Mouse (Mus musculus) left cerebral cortex, adult 2 months (tissue): ENCODE data around the gene Ddrgk1. TPM values are rescaled to one million over a fixed set of nuclear protein-coding genes. Genes with fewer than 3 reads are reported as not detected.

ENCODE experiments used
- DNase-seq, 2 experiments: peaks; one replicate each; pipeline ENCODE4 v3.0.0; 2021 to 2022; ENCODE audit warnings: low spot score in 2 of 2, mixed read lengths in 1 of 2; ENCODE audit errors: extremely low spot score in 1 of 2
- H3K27ac ChIP-seq: fragments of 200-600 bp; 2 replicates; pipeline ENCODE4 v1.8.1; 2022
- H3K4me3 ChIP-seq: fragments of 200-600 bp; 2 replicates; pipeline ENCODE4 v1.8.1; 2022
- CTCF ChIP-seq: fragments of 200-600 bp; IDR thresholded peaks from 2 replicates; pipeline ENCODE4 v1.8.1; 2022; ENCODE audit warnings: antibody characterized with exemption, mild to moderate bottlenecking, moderate library complexity
- intact Hi-C: fragments of 180-260 bp; cut with DNase I; formaldehyde crosslinking; loops from one replicate; pipeline ENCODE4 v1.15.1; 2025
- total RNA-seq, 2 experiments: library from RNA; stranded (reverse); gene quantifications; 2 replicates each; pipeline ENCODE4 v1.2.3; 2021

Ddrgk1 gene
- total RNA-seq, 2 experiments from 2014 or later = 96.3 to 106 TPM

DNA sequence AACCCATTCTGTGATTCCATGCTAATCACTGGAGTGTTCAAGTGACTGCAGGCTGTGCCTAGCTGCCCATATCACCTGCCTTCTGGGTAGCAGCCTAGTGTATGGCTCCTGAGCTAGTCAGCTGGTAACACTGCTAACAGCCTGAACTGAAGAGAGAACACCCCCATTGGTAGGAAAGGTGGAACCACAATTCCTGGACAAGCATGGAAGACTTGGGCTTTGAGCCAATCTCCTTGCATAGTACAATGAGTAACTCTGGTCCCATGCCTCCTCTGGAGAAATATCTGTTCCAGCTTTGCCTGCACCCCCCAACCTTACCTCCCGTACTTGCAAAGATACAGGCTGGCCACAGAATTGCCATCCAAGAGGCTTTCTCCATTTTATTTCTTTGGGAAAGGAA, 32.0 kb downstream of the Ddrgk1 start:
- H3K27ac ChIP-seq = peak overlapping the region; percentile 17; the same call in 1 of the 2 replicates
- H3K4me3 ChIP-seq = no peak overlapping the region
- no peak for TF ChIP-seq CTCF
- intact Hi-C loops = no loop called here
- no peak for DNase-seq

GRCm38 (mm10) chr2:130629839-130630203, 34.6 kb downstream of the Ddrgk1 start, which contains the start of the genes Fastkd5 and Ubox5:
Fastkd5 (minus strand) TSS chr2:130630027.
Ubox5 (minus strand) TSS chr2:130630038.
- Histone ChIP-seq H3K27ac (peak within 1 kb of the TSS; percentile 85), H3K4me3 (peak within 1 kb of the TSS; percentile 68)
- no peak for TF ChIP-seq CTCF
- DNase-seq = peak; percentile 89 to 93
- intact Hi-C loops = no loop called here

- intact Hi-C loops = no loop called here
- DNase-seq = no peak
- Histone ChIP-seq H3K4me3 (peak overlapping the region; percentile 68), H3K27ac (peak overlapping the region; percentile 85)
- TF ChIP-seq CTCF = no peak
Observed at GRCm38 (mm10) chr2:130629080-130629838, 35.2 kb downstream of the Ddrgk1 start.

- no peak overlapping the region for H3K27ac ChIP-seq
- DNase-seq = no peak
- intact Hi-C loops = no loop called here
- no peak overlapping the region for H3K4me3 ChIP-seq
- peak; percentile 19; the same call in 1 of the 2 replicates for TF ChIP-seq CTCF
Observed at GRCm38 (mm10) chr2:130628424-130628823, 36.0 kb downstream of the Ddrgk1 start.

DNA sequence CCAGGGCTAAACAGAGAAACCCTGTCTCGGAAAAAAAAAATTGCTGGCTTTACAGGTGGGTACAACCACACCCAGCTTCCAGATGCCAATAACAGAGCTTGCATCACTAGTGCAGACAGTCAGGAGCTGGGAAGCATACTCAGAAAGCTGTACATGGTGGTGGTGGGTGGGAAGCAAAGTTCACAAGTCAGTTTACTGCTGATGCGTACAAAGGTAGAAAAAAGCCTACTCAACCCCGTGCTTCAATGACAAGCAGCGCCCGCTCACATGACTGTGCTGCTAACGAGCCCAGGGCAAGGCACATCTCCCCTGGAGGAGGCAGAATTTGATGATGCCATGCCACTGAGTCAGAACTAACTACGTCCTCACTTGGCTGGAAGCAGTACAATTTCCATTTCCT, 45.5 kb downstream of the Ddrgk1 start:
- intact Hi-C loops = no loop called here
- H3K4me3 ChIP-seq = no peak overlapping the region
- no peak overlapping the region for H3K27ac ChIP-seq
- TF ChIP-seq CTCF = no peak
- no peak for DNase-seq

GRCm38 (mm10) chr2:130613091-130613490, 51.4 kb downstream of the Ddrgk1 start:
- no peak overlapping the region for H3K4me3 ChIP-seq
- DNase-seq = no peak
- intact Hi-C loops = no loop called here
- TF ChIP-seq CTCF = peak; percentile 49
- no peak overlapping the region for H3K27ac ChIP-seq

Other genes starting within 250 kb of the Ddrgk1 start
- gene Vps16, start 240.3 kb downstream of the Ddrgk1 start, total RNA-seq = 10 to 100 TPM; 78.3 to 99.1 TPM
- gene Pced1a, start 240.0 kb downstream of the Ddrgk1 start, total RNA-seq = 10 to 100 TPM; 23.1 to 27.9 TPM
- 100 to 1,000 TPM; 221 to 237 TPM for gene Ptpra, start 214.4 kb downstream of the Ddrgk1 start, total RNA-seq
- 10 to 100 TPM; 72.6 to 75.6 TPM for gene Mrps26, start 100.9 kb downstream of the Ddrgk1 start, total RNA-seq
- gene Oxt, start 88.5 kb downstream of the Ddrgk1 start, total RNA-seq = 1 to 10 TPM in 1 of 2 experiments, not detected in 1; 4.4 TPM
- gene Avp, start 82.1 kb downstream of the Ddrgk1 start, total RNA-seq = 10 to 100 TPM in 1 of 2 experiments, not detected in 1; 22.8 TPM
- 1 to 10 TPM; 7.9 to 8.7 TPM for gene Fastkd5, start 34.6 kb downstream of the Ddrgk1 start, total RNA-seq
- 10 to 100 TPM; 10.0 to 12.5 TPM for gene Ubox5, start 34.6 kb downstream of the Ddrgk1 start, total RNA-seq
- gene Lzts3, start 21.9 kb downstream of the Ddrgk1 start, total RNA-seq = 100 to 1,000 TPM; 202 to 214 TPM
- gene Itpa, start 3.0 kb upstream of the Ddrgk1 start, total RNA-seq = 10 to 100 TPM; 35.7 to 39.7 TPM
- gene Slc4a11, start 32.9 kb upstream of the Ddrgk1 start, total RNA-seq = 1 to 10 TPM; 2.3 to 2.5 TPM
- gene 4930402H24Rik, start 241.7 kb upstream of the Ddrgk1 start, total RNA-seq = 10 to 100 TPM; 68.3 to 76.4 TPM
- gene Atrn, start 241.8 kb upstream of the Ddrgk1 start, total RNA-seq = 100 to 1,000 TPM; 118 to 126 TPM